Mouse (Mus musculus): ENCODE data around the gene Dlgap5.

DNA sequence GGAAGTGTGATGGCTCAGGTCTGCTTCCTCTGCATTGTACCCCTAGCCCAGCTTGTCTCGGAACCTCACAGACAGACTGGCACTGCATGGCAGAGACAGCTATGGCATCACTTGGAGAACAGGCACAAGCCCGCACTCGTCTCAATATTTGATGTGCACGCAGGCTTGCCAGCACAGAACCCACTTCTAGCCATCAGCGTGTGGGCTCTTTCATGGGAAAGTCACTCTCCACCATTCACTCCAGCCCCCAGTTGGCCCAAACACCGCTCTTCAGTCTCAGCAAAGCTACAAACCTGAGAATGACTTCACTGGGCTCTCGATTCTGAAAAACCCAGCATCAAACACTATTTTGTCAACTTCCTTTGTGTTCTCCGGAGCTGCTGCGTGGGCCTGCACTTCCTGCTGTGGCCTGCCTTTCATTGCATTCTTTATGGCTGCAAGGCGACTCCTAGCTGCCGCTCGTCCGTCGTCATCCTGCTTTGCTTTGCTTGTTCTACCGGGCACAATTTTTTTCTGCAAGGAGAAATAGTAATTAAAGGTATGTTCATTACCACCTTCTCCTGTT is 22.7 kb downstream of the Dlgap5 start:
- TF ChIP-seq POLR2A (IDR thresholded peaks at IDR 0.05; ENCODE audit: control insufficient read depth, low read depth, low read length) (no peak), CTCF (IDR thresholded peaks at IDR 0.05; ENCODE audit: control insufficient read depth, insufficient read depth, insufficient replicate concordance, low read depth, low read length) (no peak)
